Mouse (Mus musculus) G1E (cell line): ENCODE measurements around the gene Ppm1h. TPM values are rescaled to one million over a fixed set of nuclear protein-coding genes. Genes with fewer than 3 reads are reported as not detected.

Source experiments
- ATAC-seq: 2 replicates; pipeline ENCODE4 v1.8.0; 2016; ENCODE audit warnings: mild to moderate bottlenecking; ENCODE audit not compliant: insufficient number of reproducible peaks, poor library complexity, low FRiP score, severe bottlenecking; ENCODE audit errors: extremely low read depth
- DNase-seq: peaks from one replicate; pipeline ENCODE4 v3.0.0; 2012; ENCODE audit warnings: low spot score
- H3K27me3 ChIP-seq: 2 replicates; pipeline ENCODE4 v1.6.1; 2012; ENCODE audit warnings: mild to moderate bottlenecking, low read length, inconsistent platforms; ENCODE audit not compliant: insufficient read depth
- H3K36me3 ChIP-seq: replicated peaks from 2 replicates; pipeline ENCODE3; 2012; ENCODE audit warnings: mild to moderate bottlenecking, inconsistent platforms
- H3K4me1 ChIP-seq: 2 replicates; pipeline ENCODE4 v1.6.1; 2012; ENCODE audit warnings: low read depth, low read length, inconsistent platforms, mixed read lengths; ENCODE audit not compliant: insufficient read depth
- H3K4me3 ChIP-seq: 2 replicates; pipeline ENCODE4 v1.5.1; 2012; ENCODE audit warnings: low read depth, mild to moderate bottlenecking, inconsistent platforms, low read length, moderate library complexity, mixed read lengths
- H3K9me3 ChIP-seq: replicated peaks from 2 replicates; pipeline ENCODE4 v1.6.1; 2012; ENCODE audit warnings: inconsistent platforms
- CTCF ChIP-seq: IDR thresholded peaks from 2 replicates; pipeline ENCODE4 v1.5.1; 2012; ENCODE audit warnings: low read depth, low read length, inconsistent platforms, mixed read lengths
- GATA1 ChIP-seq: IDR thresholded peaks from 2 replicates; pipeline ENCODE4 v1.6.1; 2012; ENCODE audit warnings: borderline replicate concordance, low read length, inconsistent platforms, mixed read lengths
- GATA2 ChIP-seq: IDR thresholded peaks from 2 replicates; pipeline ENCODE4 v1.6.1; 2012; ENCODE audit warnings: low read depth, low read length, inconsistent platforms, borderline replicate concordance
- POLR2AphosphoS5 ChIP-seq: IDR thresholded peaks from 2 replicates; pipeline ENCODE4 v1.6.1; 2012; ENCODE audit warnings: low read depth, low read length, inconsistent platforms; ENCODE audit not compliant: insufficient replicate concordance
- TAL1 ChIP-seq: conservative IDR thresholded peaks from 2 replicates; pipeline ENCODE4 v1.6.1; 2012; ENCODE audit warnings: low read depth, low read length, inconsistent platforms, mixed read lengths
- polyA plus RNA-seq: library from polyadenylated mRNA; stranded (reverse); fragments of >175 nt; gene quantifications from 2 replicates; pipeline ENCODE4 v1.2.3, GENCODE M21; 2012
- total RNA-seq, 2 experiments: library from RNA; stranded (forward) in 1 of 2; stranded (reverse) in 1 of 2; fragments of 200-1000 nt in 1 of 2; fragments of >200 nt in 1 of 2; fragmentation: Nextera tagmentation in 1 of 2; gene quantifications; 2 replicates each; pipeline ENCODE4 v1.2.3; 2014 to 2017

The Ppm1h gene
- total and polyA plus RNA-seq, 3 experiments = 0.27 TPM; not detected in 2

DNA sequence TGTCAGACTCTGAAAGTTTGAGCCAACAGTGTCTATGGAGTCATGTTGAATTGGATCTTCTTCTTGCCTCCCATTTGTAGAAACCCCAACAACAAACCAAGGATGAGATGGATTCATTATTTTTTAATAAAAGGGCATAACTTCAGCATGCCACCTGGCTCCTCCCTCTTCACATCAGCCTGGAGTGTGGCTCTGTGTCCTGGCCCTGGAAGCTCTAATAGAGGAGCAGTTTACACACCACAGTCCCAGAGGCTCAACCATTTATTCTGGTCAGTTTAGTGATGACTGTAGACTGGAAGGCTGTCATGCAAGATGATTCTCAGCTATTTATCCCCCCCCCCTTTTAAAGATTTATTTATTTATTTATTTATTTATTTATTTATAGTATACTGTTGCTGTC, 294.7 kb downstream of the Ppm1h start:
- no peak for ATAC-seq
- no peak for DNase-seq
- Histone ChIP-seq H3K9me3 (no peaks in the 10 kb centered on the region), H3K36me3 (no peaks in the 10 kb centered on the region), H3K4me3 (no peak overlapping the region), H3K27me3 (no peaks in the 10 kb centered on the region), H3K4me1 (no peaks in the 10 kb centered on the region)
- TF ChIP-seq GATA2 (no peak), POLR2AphosphoS5 (no peak), TAL1 (no peak), GATA1 (no peak), CTCF (no peak)

DNA sequence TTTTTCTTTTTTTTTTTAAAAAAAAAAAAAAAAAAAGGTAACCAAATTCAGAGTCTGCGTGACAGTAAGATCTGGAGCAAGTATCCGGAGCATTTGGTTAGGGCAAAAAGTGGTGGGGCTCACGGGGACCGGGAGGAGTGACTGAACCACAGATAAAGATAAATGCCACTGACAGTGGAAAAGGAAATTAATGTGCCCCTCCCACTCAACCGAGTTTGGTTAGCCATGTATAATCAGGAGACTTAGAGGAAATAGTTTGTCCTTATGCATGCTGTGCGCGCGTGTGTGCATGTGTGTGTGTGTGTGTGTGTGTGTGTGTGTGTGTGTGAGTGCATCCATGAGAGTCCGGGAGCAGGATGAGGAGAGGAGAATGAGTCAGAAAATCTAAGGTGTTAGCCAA, 297.5 kb downstream of the Ppm1h start:
- Histone ChIP-seq H3K27me3 (no peaks in the 10 kb centered on the region), H3K4me1 (no peaks in the 10 kb centered on the region; the same call in 1 of the 2 replicates), H3K36me3 (peaks cover 14% of the 10 kb centered on the region), H3K9me3 (no peaks in the 10 kb centered on the region), H3K4me3 (no peak overlapping the region)
- ATAC-seq (no peak), DNase-seq (no peak)
- TF ChIP-seq GATA1 = no peak
- TF ChIP-seq TAL1 = no peak
- no peak for TF ChIP-seq CTCF
- no peak for TF ChIP-seq GATA2
- no peak for TF ChIP-seq POLR2AphosphoS5

GRCm38 (mm10) chr10:122979356-122979755, 300.8 kb downstream of the Ppm1h start:
- TF ChIP-seq GATA2 = no peak
- TF ChIP-seq GATA1 = no peak
- TF ChIP-seq TAL1 = no peak
- no peak for TF ChIP-seq CTCF
- TF ChIP-seq POLR2AphosphoS5 = no peak
- Histone ChIP-seq H3K9me3 (no peaks in the 10 kb centered on the region), H3K4me1 (peaks cover 16% of the 10 kb centered on the region), H3K36me3 (peaks cover 28% of the 10 kb centered on the region), H3K27me3 (no peaks in the 10 kb centered on the region), H3K4me3 (no peak overlapping the region)
- ATAC-seq (no peak), DNase-seq (no peak)

DNA sequence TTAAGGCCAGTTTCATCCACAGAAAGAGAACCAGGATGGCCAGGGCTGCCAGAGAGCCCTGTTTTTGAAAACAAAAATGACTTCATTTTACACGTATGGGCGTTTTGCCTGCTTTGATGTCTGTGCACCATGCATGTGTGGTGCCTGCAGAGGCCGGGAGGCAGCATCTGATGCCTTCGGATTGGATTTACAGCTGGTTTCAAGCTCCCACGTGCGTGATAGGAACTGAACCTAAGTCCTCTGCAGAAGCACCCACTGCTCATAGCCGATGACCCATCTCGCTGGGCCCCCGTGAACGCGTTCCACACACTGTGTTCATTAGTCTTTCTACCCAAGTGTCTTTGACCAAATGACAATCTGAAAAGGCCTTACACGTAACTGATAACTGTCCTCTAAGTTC, 301.6 kb downstream of the Ppm1h start:
- no peaks in the 10 kb centered on the region for H3K9me3 ChIP-seq
- no peaks in the 10 kb centered on the region for H3K27me3 ChIP-seq
- TF ChIP-seq CTCF (no peak), POLR2AphosphoS5 (no peak), TAL1 (no peak), GATA2 (no peak), GATA1 (no peak)
- ATAC-seq (no peak), DNase-seq (no peak)
- no peak overlapping the region for H3K4me3 ChIP-seq
- peaks cover 16% of the 10 kb centered on the region for H3K4me1 ChIP-seq
- peaks cover 28% of the 10 kb centered on the region for H3K36me3 ChIP-seq

- peaks cover 28% of the 10 kb centered on the region for H3K36me3 ChIP-seq
- TF ChIP-seq CTCF (no peak), POLR2AphosphoS5 (no peak), GATA1 (no peak), TAL1 (no peak), GATA2 (no peak)
- DNase-seq (no peak), ATAC-seq (no peak)
- H3K4me1 ChIP-seq = peaks cover 31% of the 10 kb centered on the region
- H3K9me3 ChIP-seq = no peaks in the 10 kb centered on the region
- peak overlapping the region; percentile 23; the same call in 1 of the 2 replicates for H3K4me3 ChIP-seq
- H3K27me3 ChIP-seq = no peaks in the 10 kb centered on the region
Observed at GRCm38 (mm10) chr10:122982909-122983578, 304.5 kb downstream of the Ppm1h start.

DNA sequence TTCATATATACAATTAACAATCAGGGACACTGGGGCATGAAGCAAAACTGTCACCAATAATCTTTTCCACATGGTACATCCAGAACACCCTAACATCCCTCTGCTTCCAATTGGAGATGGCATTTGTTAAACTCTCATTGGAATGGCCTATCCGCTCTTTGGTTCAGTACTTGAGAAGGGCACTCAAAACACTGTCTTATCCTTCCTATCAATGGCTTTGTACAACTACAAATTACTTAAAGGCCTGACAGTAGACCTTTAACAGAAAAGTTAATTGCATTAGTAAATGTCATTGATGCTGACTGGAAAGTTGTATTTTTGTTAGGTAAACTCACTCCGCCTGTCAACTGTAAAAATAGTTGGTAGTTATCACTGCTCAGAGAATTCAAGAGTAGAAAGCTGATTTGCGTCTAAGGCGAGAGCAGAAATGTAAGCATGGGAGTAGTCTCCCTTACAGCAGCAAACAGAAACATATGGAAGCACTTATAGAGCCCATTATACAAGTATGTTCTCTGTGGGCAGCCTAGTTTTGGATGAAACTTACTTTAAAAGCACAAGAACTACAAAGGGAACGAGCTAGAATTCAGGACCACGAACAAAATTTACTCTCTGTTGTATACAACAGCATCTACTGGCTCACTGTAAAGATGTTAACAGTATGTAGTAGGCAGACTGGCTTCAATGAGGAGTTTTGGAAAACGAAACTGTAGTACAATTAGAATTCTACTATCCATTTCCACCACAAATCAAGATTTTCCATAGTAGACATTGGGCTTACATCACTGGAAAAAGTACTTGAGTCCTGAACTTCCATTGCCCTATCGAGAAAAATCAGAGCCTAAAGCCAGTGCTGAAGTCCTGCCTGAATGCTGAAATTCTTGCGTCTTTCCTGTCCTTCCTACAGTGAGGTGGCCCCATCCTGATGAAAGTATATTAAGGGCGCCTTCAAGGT, 305.3 kb downstream of the Ppm1h start:
- H3K9me3 ChIP-seq = no peaks in the 10 kb centered on the region
- peak overlapping the region; percentile 94 for H3K4me3 ChIP-seq
- DNase-seq = no peak
- no peak for ATAC-seq
- no peaks in the 10 kb centered on the region for H3K27me3 ChIP-seq
- H3K4me1 ChIP-seq = peaks cover 35% of the 10 kb centered on the region
- peaks cover 31% of the 10 kb centered on the region for H3K36me3 ChIP-seq
- TF ChIP-seq POLR2AphosphoS5 (no peak), GATA1 (no peak), GATA2 (no peak), TAL1 (no peak), CTCF (no peak)
